Comparison of ENCODE assay signal across 8 mouse cellular contexts in genomic region chr3:118434311-118434710, GRCm38 (mm10).
DNase-seq lines count a peak whose midpoint lies in the region; ATAC-seq and TF ChIP-seq lines count a peak whose summit lies in the region.

No protein-coding gene starts in this region.

- no peak overlapping the region for H3K27ac ChIP-seq in embryonic facial prominence, embryonic 12.5 days
- no peak overlapping the region for H3K27ac ChIP-seq in limb, embryonic 13.5 days

- peaks cover 28% of the 10 kb centered on the region for H3K4me1 ChIP-seq in E14TG2a.4 (replicated peaks; ENCODE audit: low read depth, low read length)
- peaks cover 21% of the 10 kb centered on the region; the same call in 1 of the 2 replicates for H3K4me1 ChIP-seq in embryonic facial prominence, embryonic 12.5 days
- peaks cover 30% of the 10 kb centered on the region for H3K4me1 ChIP-seq in limb, embryonic 13.5 days

- 0 out of 2 replicates have a peak, but pooled peaks have one; percentile 2 for ATAC-seq in frontal cortex, adult (ENCODE audit: low TSS enrichment)
- 0 out of 2 replicates have a peak, but pooled peaks have one; percentile 43 for ATAC-seq in embryonic facial prominence, embryonic 12.5 days (ENCODE audit: insufficient number of reproducible peaks, insufficient read depth, low FRiP score, low TSS enrichment)
- no peak for ATAC-seq in limb, embryonic 13.5 days (ENCODE audit: low FRiP score, low read depth)

- no peak for TF ChIP-seq CTCF in E14TG2a.4 (conservative IDR thresholded peaks at IDR 0.05; ENCODE audit: low read length)

- WGBS in embryonic facial prominence, embryonic 12.5 days, result 0% methylated on average over 17 of the region's 17 CpGs
- under 1% methylated on average over 17 of the region's 17 CpGs for WGBS in limb, embryonic 13.5 days

- peak overlapping the region; percentile 83 for H3K4me2 ChIP-seq in embryonic facial prominence, embryonic 12.5 days (replicated peaks)
- peak overlapping the region; percentile 89 for H3K4me2 ChIP-seq in limb, embryonic 13.5 days (replicated peaks)

- no peak for DNase-seq in frontal cortex, adult 2 months (ENCODE audit: extremely low spot score in 1 of 2, low spot score in 1 of 2)
- DNase-seq in right cerebral cortex, postnatal 25 days, result peak; percentile 51
- DNase-seq in layer of hippocampus, adult 8-10 months (ENCODE audit: low spot score in 2 of 2), result no peak
- DNase-seq in c-Kit-positive CD71-positive TER-119-positive erythroid progenitor cells, embryonic 14.5 days (ENCODE audit: low spot score), result no peak

- H3K27me3 ChIP-seq in E14TG2a.4 (ENCODE audit: insufficient read depth, low read length), result peaks cover 62% of the 10 kb centered on the region
- H3K27me3 ChIP-seq in embryonic facial prominence, embryonic 12.5 days, result peaks cover 49% of the 10 kb centered on the region
- H3K27me3 ChIP-seq in limb, embryonic 13.5 days, result peaks cover 64% of the 10 kb centered on the region

- no peaks in the 10 kb centered on the region for H3K9me3 ChIP-seq in E14TG2a.4 (ENCODE audit: low read length)
- no peaks in the 10 kb centered on the region for H3K9me3 ChIP-seq in embryonic facial prominence, embryonic 12.5 days
- H3K9me3 ChIP-seq in limb, embryonic 13.5 days, result no peaks in the 10 kb centered on the region

- H3K36me3 ChIP-seq in E14TG2a.4 (ENCODE audit: insufficient read depth, low read length), result no peaks in the 10 kb centered on the region
- no peaks in the 10 kb centered on the region for H3K36me3 ChIP-seq in embryonic facial prominence, embryonic 12.5 days
- no peaks in the 10 kb centered on the region for H3K36me3 ChIP-seq in limb, embryonic 13.5 days

- peak overlapping the region; percentile 38; the same call in 1 of the 2 replicates for H3K9ac ChIP-seq in embryonic facial prominence, embryonic 12.5 days
- no peak overlapping the region for H3K9ac ChIP-seq in limb, embryonic 13.5 days

- H3K4me3 ChIP-seq in E14TG2a.4 (replicated peaks; ENCODE audit: low read length), result peak overlapping the region; percentile 63
- peak overlapping the region; percentile 47 for H3K4me3 ChIP-seq in embryonic facial prominence, embryonic 12.5 days
- peak overlapping the region; percentile 49 for H3K4me3 ChIP-seq in limb, embryonic 13.5 days
